Mouse (Mus musculus) hindbrain, embryonic 16.5 days (tissue): ENCODE results near the gene Garnl3. TPM values are rescaled to one million over a fixed set of nuclear protein-coding genes. Genes with fewer than 3 reads are reported as not detected.

Source experiments
- ATAC-seq: fragments of 200-750 bp; cut with Nextera tagmentation; 2 replicates; pipeline ENCODE4 v1.8.0; 2017; ENCODE audit warnings: moderate TSS enrichment, moderate library complexity
- H3K27ac ChIP-seq: fragments of 300-500 bp; sonication (generic); 2 replicates; pipeline ENCODE4 v1.5.1; 2014; ENCODE audit warnings: low read depth, mild to moderate bottlenecking, control low read depth, low read length, moderate library complexity
- H3K27me3 ChIP-seq: fragments of 300-500 bp; sonication (generic); replicated peaks from 2 replicates; pipeline ENCODE4 v1.6.1; 2014; ENCODE audit warnings: low read length; ENCODE audit not compliant: control insufficient read depth, insufficient read depth
- H3K36me3 ChIP-seq: fragments of 300-500 bp; sonication (generic); 2 replicates; pipeline ENCODE4 v1.6.1; 2014; ENCODE audit warnings: mild to moderate bottlenecking, low read length, moderate library complexity, mixed read lengths; ENCODE audit not compliant: control insufficient read depth, insufficient read depth
- H3K4me1 ChIP-seq: fragments of 300-500 bp; sonication (generic); 2 replicates; pipeline ENCODE4 v1.6.1; 2014; ENCODE audit warnings: low read depth, low read length; ENCODE audit not compliant: control insufficient read depth, insufficient read depth
- H3K4me2 ChIP-seq: fragments of 300-500 bp; sonication (generic); 2 replicates; pipeline ENCODE4 v1.6.1; 2014; ENCODE audit warnings: mild to moderate bottlenecking, low read length, control low read depth, moderate library complexity
- H3K4me3 ChIP-seq: fragments of 300-500 bp; sonication (generic); 2 replicates; pipeline ENCODE4 v1.5.1; 2014; ENCODE audit warnings: mild to moderate bottlenecking, low read length, control low read depth, moderate library complexity
- H3K9ac ChIP-seq: fragments of 300-500 bp; sonication (generic); 2 replicates; pipeline ENCODE4 v1.6.1; 2014; ENCODE audit warnings: low read depth, mild to moderate bottlenecking, control low read depth, low read length, moderate library complexity
- H3K9me3 ChIP-seq: fragments of 300-500 bp; sonication (generic); 2 replicates; pipeline ENCODE4 v1.6.1; 2014; ENCODE audit warnings: mild to moderate bottlenecking, low read length, moderate library complexity; ENCODE audit not compliant: control insufficient read depth
- WGBS: fragments of 180-500 bp; shearing (Covaris S2); extraction: QIAGEN DNeasy Blood & Tissue Kit; methylation state at CpG from one replicate; pipeline ENCODE4 v1.1.7; 2014; 5-methylcytosine and 5-hydroxymethylcytosine counted together
- polyA plus RNA-seq: library from polyadenylated mRNA; unstranded; fragments of >200 nt; fragmentation: Nextera tagmentation; extraction: Ambion mirVana; gene quantifications from 2 replicates; pipeline ENCODE4 v1.2.1, GENCODE M21; 2015

The Garnl3 gene
- polyA plus RNA-seq, 1 experiment from 2014 or later = 65.9 TPM

GRCm38 (mm10) chr2:33058926-33059325 is 72.5 kb downstream of the Garnl3 start:
- Histone ChIP-seq H3K4me1 (no peaks in the 10 kb centered on the region), H3K27me3 (no peaks in the 10 kb centered on the region), H3K9me3 (no peaks in the 10 kb centered on the region), H3K27ac (no peak overlapping the region), H3K36me3 (no peaks in the 10 kb centered on the region), H3K4me2 (no peak overlapping the region), H3K9ac (no peak overlapping the region), H3K4me3 (no peak overlapping the region)
- WGBS = 88% methylated on average over 5 of the region's 5 CpGs
- no peak for ATAC-seq

GRCm38 (mm10) chr2:33057514-33057913 is 73.9 kb downstream of the Garnl3 start:
- H3K4me3 ChIP-seq = no peak overlapping the region
- no peak overlapping the region for H3K9ac ChIP-seq
- WGBS = 78% methylated on average over 7 of the region's 7 CpGs
- no peaks in the 10 kb centered on the region for H3K27me3 ChIP-seq
- H3K27ac ChIP-seq = no peak overlapping the region
- no peak overlapping the region for H3K4me2 ChIP-seq
- no peaks in the 10 kb centered on the region for H3K36me3 ChIP-seq
- no peaks in the 10 kb centered on the region for H3K4me1 ChIP-seq
- ATAC-seq = no peak
- no peaks in the 10 kb centered on the region for H3K9me3 ChIP-seq

- no peaks in the 10 kb centered on the region for H3K9me3 ChIP-seq
- 60% methylated on average over 10 of the region's 10 CpGs for WGBS
- H3K27me3 ChIP-seq = no peaks in the 10 kb centered on the region
Measured at GRCm38 (mm10) chr2:33053966-33054365, 77.5 kb downstream of the Garnl3 start.

GRCm38 (mm10) chr2:33047360-33047759 is 84.1 kb downstream of the Garnl3 start:
- H3K36me3 ChIP-seq = 0 out of 2 replicates have a peak, but pooled peaks cover 4% of the 10 kb centered on the region
- 0 out of 2 replicates have a peak, but pooled peaks cover 3% of the 10 kb centered on the region for H3K4me1 ChIP-seq
- no peak for ATAC-seq
- H3K9me3 ChIP-seq = no peaks in the 10 kb centered on the region
- no peak overlapping the region for H3K27ac ChIP-seq
- no peak overlapping the region for H3K9ac ChIP-seq
- no peak overlapping the region for H3K4me3 ChIP-seq
- no peak overlapping the region for H3K4me2 ChIP-seq
- WGBS = 71% methylated on average over 3 of the region's 3 CpGs
- no peaks in the 10 kb centered on the region for H3K27me3 ChIP-seq

More at GRCm38 (mm10) chr2:33053966-33054365, 77.5 kb downstream of the Garnl3 start:
- Histone ChIP-seq H3K4me1 (no peaks in the 10 kb centered on the region), H3K27ac (no peak overlapping the region), H3K9ac (no peak overlapping the region), H3K4me3 (no peak overlapping the region), H3K4me2 (no peak overlapping the region), H3K36me3 (0 out of 2 replicates have a peak, but pooled peaks cover 4% of the 10 kb centered on the region)
- ATAC-seq = no peak

- no peak for ATAC-seq
- Histone ChIP-seq H3K9me3 (no peaks in the 10 kb centered on the region), H3K4me3 (no peak overlapping the region), H3K9ac (no peak overlapping the region), H3K27me3 (no peaks in the 10 kb centered on the region), H3K4me1 (0 out of 2 replicates have a peak, but pooled peaks cover 3% of the 10 kb centered on the region), H3K36me3 (0 out of 2 replicates have a peak, but pooled peaks cover 4% of the 10 kb centered on the region), H3K27ac (no peak overlapping the region), H3K4me2 (no peak overlapping the region)
- WGBS = 66% methylated on average over 5 of the region's 5 CpGs
Measured at GRCm38 (mm10) chr2:33046919-33047318, 84.5 kb downstream of the Garnl3 start.

GRCm38 (mm10) chr2:33045899-33046298 is 85.6 kb downstream of the Garnl3 start:
- Histone ChIP-seq H3K36me3 (no peaks in the 10 kb centered on the region), H3K4me1 (0 out of 2 replicates have a peak, but pooled peaks cover 3% of the 10 kb centered on the region), H3K4me2 (no peak overlapping the region), H3K9ac (no peak overlapping the region), H3K9me3 (no peaks in the 10 kb centered on the region), H3K27me3 (no peaks in the 10 kb centered on the region), H3K4me3 (no peak overlapping the region), H3K27ac (no peak overlapping the region)
- no peak for ATAC-seq
- 63% methylated on average over 3 of the region's 3 CpGs for WGBS

- Histone ChIP-seq H3K36me3 (no peaks in the 10 kb centered on the region), H3K4me1 (0 out of 2 replicates have a peak, but pooled peaks cover 3% of the 10 kb centered on the region), H3K27ac (no peak overlapping the region), H3K4me2 (no peak overlapping the region), H3K9me3 (no peaks in the 10 kb centered on the region), H3K9ac (no peak overlapping the region), H3K27me3 (no peaks in the 10 kb centered on the region), H3K4me3 (no peak overlapping the region)
- no peak for ATAC-seq
- WGBS = 70% methylated on average over 6 of the region's 6 CpGs
Measured at GRCm38 (mm10) chr2:33042781-33043180, 88.7 kb downstream of the Garnl3 start.

GRCm38 (mm10) chr2:33041571-33041970 is 89.9 kb downstream of the Garnl3 start:
- 69% methylated on average over 3 of the region's 3 CpGs for WGBS
- Histone ChIP-seq H3K9ac (no peak overlapping the region), H3K9me3 (no peaks in the 10 kb centered on the region), H3K27me3 (no peaks in the 10 kb centered on the region), H3K27ac (no peak overlapping the region), H3K4me1 (0 out of 2 replicates have a peak, but pooled peaks cover 3% of the 10 kb centered on the region), H3K4me3 (no peak overlapping the region), H3K36me3 (no peaks in the 10 kb centered on the region), H3K4me2 (no peak overlapping the region)
- ATAC-seq = no peak

- no peak overlapping the region for H3K4me3 ChIP-seq
- no peak overlapping the region for H3K9ac ChIP-seq
- H3K9me3 ChIP-seq = no peaks in the 10 kb centered on the region
- ATAC-seq = peak; percentile 93
- H3K27me3 ChIP-seq = no peaks in the 10 kb centered on the region
- H3K4me1 ChIP-seq = no peaks in the 10 kb centered on the region
- 0 out of 2 replicates have a peak, but pooled peaks cover 2% of the 10 kb centered on the region for H3K36me3 ChIP-seq
- H3K4me2 ChIP-seq = no peak overlapping the region
- 48% methylated on average over 1 of the region's 1 CpGs for WGBS
- no peak overlapping the region for H3K27ac ChIP-seq
Measured at GRCm38 (mm10) chr2:33037429-33037828, 94.0 kb downstream of the Garnl3 start.
